Mouse (Mus musculus) heart, embryonic 12.5 days (tissue): ENCODE results near the gene Dtx1. TPM values are rescaled to one million over a fixed set of nuclear protein-coding genes. Genes with fewer than 3 reads are reported as not detected.

Source experiments
- ATAC-seq: fragments of 200-750 bp; cut with Nextera tagmentation; 2 replicates; pipeline ENCODE4 v1.8.0; 2017; ENCODE audit warnings: moderate TSS enrichment, moderate library complexity; ENCODE audit not compliant: insufficient number of reproducible peaks, low FRiP score
- H3K27ac ChIP-seq: fragments of 300-500 bp; sonication (generic); 2 replicates; pipeline ENCODE4 v1.5.1; 2016; ENCODE audit warnings: mild to moderate bottlenecking, moderate library complexity; ENCODE audit not compliant: poor library complexity, severe bottlenecking
- H3K27me3 ChIP-seq: fragments of 300-500 bp; sonication (generic); replicated peaks from 2 replicates; pipeline ENCODE4 v1.6.1; 2016; ENCODE audit warnings: mild to moderate bottlenecking, moderate library complexity
- H3K36me3 ChIP-seq: fragments of 300-500 bp; sonication (generic); 2 replicates; pipeline ENCODE4 v1.6.1; 2016; ENCODE audit warnings: mild to moderate bottlenecking, moderate library complexity
- H3K4me1 ChIP-seq: fragments of 300-500 bp; sonication (generic); replicated peaks from 2 replicates; pipeline ENCODE4 v1.6.1; 2016; ENCODE audit warnings: mild to moderate bottlenecking
- H3K4me2 ChIP-seq: fragments of 300-500 bp; sonication (generic); 2 replicates; pipeline ENCODE4 v1.6.1; 2016; ENCODE audit warnings: mild to moderate bottlenecking, moderate library complexity
- H3K4me3 ChIP-seq: fragments of 300-500 bp; sonication (generic); 2 replicates; pipeline ENCODE4 v1.5.1; 2016; ENCODE audit warnings: mild to moderate bottlenecking
- H3K9ac ChIP-seq: fragments of 300-500 bp; sonication (generic); 2 replicates; pipeline ENCODE4 v1.6.1; 2016; ENCODE audit warnings: mild to moderate bottlenecking, moderate library complexity
- H3K9me3 ChIP-seq: fragments of 300-500 bp; sonication (generic); replicated peaks from 2 replicates; pipeline ENCODE4 v1.6.1; 2016; ENCODE audit warnings: mild to moderate bottlenecking, moderate library complexity
- WGBS: fragments of 180-500 bp; shearing (Covaris S2); methylation state at CpG from one replicate; pipeline ENCODE4 v1.1.7; 2016; 5-methylcytosine and 5-hydroxymethylcytosine counted together
- polyA plus RNA-seq: library from polyadenylated mRNA; unstranded; fragments of >200 nt; fragmentation: Nextera tagmentation; extraction: Ambion mirVana; gene quantifications from 2 replicates; pipeline ENCODE4 v1.2.1, GENCODE M21; 2016

The Dtx1 gene
- polyA plus RNA-seq, 1 experiment from 2014 or later = 0.28 TPM

DNA sequence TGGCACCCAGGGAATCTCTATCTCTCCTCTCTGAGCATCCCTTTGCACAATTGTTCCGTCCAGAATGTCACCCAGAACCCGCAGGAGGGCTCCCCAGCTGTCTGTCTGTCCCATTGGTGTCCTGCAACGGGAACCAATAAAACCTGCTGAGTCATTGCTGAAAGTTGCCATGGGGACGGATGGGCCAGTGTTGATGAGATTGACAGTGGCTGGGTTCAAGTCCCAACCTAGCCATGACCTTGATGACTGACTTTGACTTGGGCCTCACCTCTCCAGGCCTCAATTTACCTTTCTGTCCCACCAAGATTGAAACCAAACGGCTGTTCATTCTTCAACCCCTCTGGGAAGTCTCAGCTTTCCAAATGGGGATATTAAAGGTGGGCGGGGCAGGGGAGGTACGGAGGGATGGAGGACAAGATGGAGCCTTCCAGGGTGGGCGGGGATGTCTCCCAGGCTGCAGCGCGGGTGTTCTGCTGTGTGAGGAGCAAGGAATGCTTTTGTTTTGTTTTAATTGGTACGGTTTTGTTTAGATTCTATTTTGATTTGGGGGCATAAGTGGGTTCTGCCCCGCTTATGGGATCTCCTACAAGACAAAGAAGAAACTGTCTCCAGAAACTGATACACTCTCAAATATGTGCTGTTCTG is 14.2 kb upstream of the Dtx1 start:
- Histone ChIP-seq H3K36me3 (no peaks in the 10 kb centered on the region), H3K27ac (no peak overlapping the region), H3K4me1 (no peaks in the 10 kb centered on the region), H3K4me3 (no peak overlapping the region), H3K4me2 (no peak overlapping the region), H3K27me3 (peaks cover 17% of the 10 kb centered on the region; the same call in 1 of the 2 replicates), H3K9me3 (no peaks in the 10 kb centered on the region), H3K9ac (no peak overlapping the region)
- ATAC-seq = no peak
- WGBS = 63% methylated on average over 12 of the region's 12 CpGs

DNA sequence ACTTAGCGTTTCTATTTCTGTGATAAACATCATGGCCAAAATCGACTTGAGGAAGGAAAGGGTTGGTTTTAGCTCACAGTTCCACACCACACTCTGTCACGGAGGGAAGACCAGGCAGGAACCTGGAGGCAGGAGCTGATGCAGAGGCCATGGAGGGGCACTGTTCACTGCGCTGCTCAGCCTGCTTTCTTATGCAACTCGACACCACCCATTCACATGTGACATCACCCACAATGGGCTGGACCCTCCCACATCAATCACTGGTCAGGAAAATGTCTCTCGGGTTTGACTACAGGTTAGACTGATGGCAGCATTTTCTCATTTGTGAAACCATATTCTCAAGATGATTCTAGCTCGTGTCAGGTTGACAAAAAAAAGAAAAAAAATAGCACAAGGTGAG is 9.3 kb upstream of the Dtx1 start:
- H3K9ac ChIP-seq = no peak overlapping the region
- H3K27me3 ChIP-seq = peaks cover 18% of the 10 kb centered on the region
- no peak overlapping the region for H3K4me3 ChIP-seq
- 51% methylated on average over 7 of the region's 7 CpGs for WGBS
- no peak overlapping the region for H3K4me2 ChIP-seq
- no peak for ATAC-seq
- no peaks in the 10 kb centered on the region for H3K4me1 ChIP-seq
- no peaks in the 10 kb centered on the region for H3K36me3 ChIP-seq
- peaks cover 7% of the 10 kb centered on the region; the same call in 1 of the 2 replicates for H3K9me3 ChIP-seq
- H3K27ac ChIP-seq = no peak overlapping the region

DNA sequence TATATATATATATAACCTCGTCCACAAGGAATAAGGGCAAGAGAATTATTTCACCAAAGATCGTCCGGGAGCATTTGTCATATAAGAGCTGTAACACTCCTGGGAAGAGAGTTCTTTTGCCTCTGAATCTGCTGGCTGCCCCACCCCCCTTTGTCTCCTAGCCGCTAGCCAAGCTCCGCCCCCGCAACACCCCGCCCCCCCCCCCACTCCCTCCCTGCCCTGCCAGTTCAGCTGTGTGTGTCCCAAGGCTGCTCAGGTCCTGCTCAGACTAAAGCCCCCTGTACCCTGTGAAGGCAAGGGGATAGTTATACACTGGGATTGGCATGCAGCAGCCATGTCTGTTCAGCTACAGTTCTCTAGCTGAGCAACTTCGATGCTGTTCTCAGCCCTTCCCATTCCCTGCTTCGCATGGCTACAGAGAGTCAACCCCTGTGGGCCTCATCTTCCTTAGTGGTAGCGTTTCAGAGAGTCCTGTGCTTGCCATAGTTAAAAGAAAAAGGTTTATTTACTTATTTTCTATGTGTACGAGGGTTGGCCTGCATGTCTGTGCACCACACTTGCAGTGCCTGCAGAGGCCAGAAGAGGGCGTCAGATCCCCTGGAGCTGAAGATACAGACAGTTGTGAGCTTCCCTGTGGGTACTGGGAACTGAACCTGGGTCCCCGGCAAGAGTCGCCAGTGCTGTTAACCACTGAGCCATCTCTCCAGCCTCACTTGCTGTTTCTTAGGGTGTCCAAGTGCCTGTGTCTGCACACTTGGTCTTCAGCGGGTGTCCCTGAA is 7.1 kb upstream of the Dtx1 start:
- H3K4me1 ChIP-seq = no peaks in the 10 kb centered on the region
- peaks cover 35% of the 10 kb centered on the region for H3K27me3 ChIP-seq
- no peak overlapping the region for H3K4me2 ChIP-seq
- 55% methylated on average over 15 of the region's 15 CpGs for WGBS
- ATAC-seq = no peak
- H3K36me3 ChIP-seq = no peaks in the 10 kb centered on the region
- peaks cover 7% of the 10 kb centered on the region; the same call in 1 of the 2 replicates for H3K9me3 ChIP-seq
- no peak overlapping the region for H3K9ac ChIP-seq
- H3K27ac ChIP-seq = no peak overlapping the region
- no peak overlapping the region for H3K4me3 ChIP-seq

DNA sequence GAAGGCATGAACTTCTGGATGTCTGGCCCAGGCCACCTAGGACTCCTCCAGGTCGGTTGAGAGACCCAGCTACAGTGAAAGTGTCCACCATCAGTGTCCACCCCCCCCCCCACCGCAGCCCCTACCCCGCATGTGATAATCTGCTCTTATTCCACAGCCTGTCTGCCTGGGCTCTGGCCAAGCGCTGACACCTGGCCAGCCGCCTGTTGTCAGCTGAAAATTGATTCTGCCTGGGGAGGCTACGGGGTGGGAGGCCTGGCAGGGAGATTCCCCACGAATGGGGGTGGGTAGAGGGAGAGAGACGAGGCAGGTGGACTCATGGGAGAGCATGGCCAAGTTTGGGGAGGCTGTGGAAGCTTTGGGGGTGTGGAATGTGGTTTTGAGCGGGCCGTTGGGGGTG is 5.4 kb upstream of the Dtx1 start:
- Histone ChIP-seq H3K4me2 (no peak overlapping the region), H3K27me3 (peaks cover 44% of the 10 kb centered on the region), H3K9ac (no peak overlapping the region), H3K36me3 (no peaks in the 10 kb centered on the region), H3K27ac (no peak overlapping the region), H3K4me3 (no peak overlapping the region), H3K9me3 (peaks cover 7% of the 10 kb centered on the region; the same call in 1 of the 2 replicates), H3K4me1 (no peaks in the 10 kb centered on the region)
- no peak for ATAC-seq
- WGBS = 67% methylated on average over 10 of the region's 10 CpGs

DNA sequence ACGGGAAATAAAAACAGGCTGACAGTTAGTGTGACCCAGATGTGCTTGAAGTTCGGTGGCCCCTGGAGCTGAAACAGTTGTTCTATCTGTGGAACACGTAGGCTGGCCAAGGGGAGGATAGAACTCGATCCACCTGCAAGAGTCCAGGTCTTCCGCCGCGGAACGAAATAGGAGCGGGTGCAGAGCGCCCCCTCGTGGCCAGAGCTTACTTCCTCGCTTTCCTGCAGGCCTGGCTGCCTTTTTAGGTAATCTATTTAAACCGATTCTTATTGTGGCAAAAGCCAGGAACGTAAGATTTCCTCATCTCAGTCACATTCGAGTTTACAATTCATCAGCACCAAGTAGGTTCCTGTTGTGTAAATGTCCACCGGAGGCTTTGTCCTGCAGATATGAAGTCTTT is 2.6 kb upstream of the Dtx1 start:
- no peaks in the 10 kb centered on the region; the same call in 1 of the 2 replicates for H3K9me3 ChIP-seq
- peaks cover 72% of the 10 kb centered on the region for H3K27me3 ChIP-seq
- H3K4me2 ChIP-seq = peak overlapping the region; percentile 31; the same call in 1 of the 2 replicates
- H3K4me1 ChIP-seq = peaks cover 17% of the 10 kb centered on the region
- H3K27ac ChIP-seq = no peak overlapping the region
- no peak overlapping the region for H3K9ac ChIP-seq
- H3K4me3 ChIP-seq = no peak overlapping the region
- H3K36me3 ChIP-seq = no peaks in the 10 kb centered on the region
- 4% methylated on average over 16 of the region's 16 CpGs for WGBS
- ATAC-seq = no peak

DNA sequence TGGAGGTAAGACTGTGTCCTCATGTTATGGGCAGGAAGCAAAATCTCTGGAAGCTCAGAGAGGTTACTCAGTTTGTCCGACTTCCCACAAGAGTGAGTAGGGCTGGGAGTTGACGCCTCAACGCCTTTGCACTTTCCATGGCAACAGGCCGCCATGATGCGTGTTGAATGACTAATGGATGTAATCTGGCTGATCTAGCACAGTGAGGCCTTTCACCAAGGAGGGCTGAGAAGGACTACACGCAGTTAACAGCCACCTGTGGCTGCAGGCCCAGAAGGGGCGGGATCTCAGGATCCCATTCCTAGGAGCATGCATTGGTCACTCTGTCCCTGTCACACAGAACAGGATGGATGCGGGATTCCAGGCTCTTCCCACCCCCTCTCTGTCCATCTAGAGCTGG is 994 bp upstream of the Dtx1 start:
- Histone ChIP-seq H3K4me1 (peaks cover 17% of the 10 kb centered on the region), H3K27ac (no peak overlapping the region), H3K4me3 (no peak overlapping the region), H3K27me3 (peaks cover 88% of the 10 kb centered on the region), H3K4me2 (no peak overlapping the region), H3K36me3 (no peaks in the 10 kb centered on the region), H3K9me3 (no peaks in the 10 kb centered on the region), H3K9ac (no peak overlapping the region)
- WGBS = 64% methylated on average over 8 of the region's 8 CpGs
- no peak for ATAC-seq

DNA sequence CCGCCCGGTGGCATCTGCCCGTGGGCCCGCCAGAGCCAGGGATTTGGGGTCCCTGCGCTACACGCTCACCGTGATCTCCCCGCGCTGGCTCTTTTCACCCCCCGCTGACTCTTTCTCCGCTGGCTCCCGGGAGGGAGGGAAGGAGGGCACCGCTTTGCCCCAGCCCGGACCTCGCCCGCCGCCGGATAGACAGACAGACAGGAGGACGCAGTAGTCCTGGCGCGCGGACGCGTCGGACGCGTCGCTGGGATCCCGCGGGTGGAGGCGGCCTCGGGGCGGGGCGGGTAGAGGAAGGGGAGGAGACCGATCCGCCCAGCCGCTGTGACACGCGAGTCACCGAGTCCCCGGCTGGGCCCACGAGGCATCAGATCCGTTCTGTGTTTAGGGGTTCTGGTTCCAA is 311 bp downstream of the Dtx1 start:
- H3K9me3 ChIP-seq = no peaks in the 10 kb centered on the region
- WGBS = 1% methylated on average over 42 of the region's 43 CpGs
- H3K4me3 ChIP-seq = peak overlapping the region; percentile 45
- no peaks in the 10 kb centered on the region for H3K36me3 ChIP-seq
- no peak overlapping the region for H3K27ac ChIP-seq
- no peak for ATAC-seq
- peak overlapping the region; percentile 59; the same call in 1 of the 2 replicates for H3K9ac ChIP-seq
- H3K4me2 ChIP-seq = peak overlapping the region; percentile 76
- H3K27me3 ChIP-seq = peaks cover 97% of the 10 kb centered on the region
- H3K4me1 ChIP-seq = peaks cover 19% of the 10 kb centered on the region

DNA sequence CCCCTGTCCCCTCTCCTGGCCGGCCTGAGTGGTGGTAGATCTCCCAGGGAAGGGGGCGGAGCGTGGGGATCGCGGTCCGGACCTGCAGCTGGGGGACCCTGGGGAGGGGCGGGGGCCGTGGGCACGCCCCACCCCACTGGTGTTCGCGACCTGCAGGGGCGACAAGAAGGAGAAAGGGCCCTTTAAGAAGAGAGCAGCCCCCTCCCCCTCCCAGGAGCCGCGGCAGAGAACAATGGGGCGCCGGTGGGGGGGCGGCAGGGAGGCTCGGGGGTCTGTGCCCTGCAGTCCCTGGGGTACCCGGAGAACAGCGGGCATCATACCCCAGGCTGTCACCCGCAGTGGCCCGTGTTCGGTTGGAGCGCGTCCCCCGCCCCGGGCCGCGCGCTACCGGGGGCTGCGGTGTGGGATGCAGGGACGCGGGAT is 890 bp downstream of the Dtx1 start:
- Histone ChIP-seq H3K36me3 (no peaks in the 10 kb centered on the region), H3K9ac (peak overlapping the region; percentile 59), H3K27ac (no peak overlapping the region), H3K4me3 (peak overlapping the region; percentile 45), H3K9me3 (no peaks in the 10 kb centered on the region), H3K4me1 (peaks cover 20% of the 10 kb centered on the region), H3K27me3 (peaks cover 99% of the 10 kb centered on the region), H3K4me2 (peak overlapping the region; percentile 76)
- ATAC-seq = peak; percentile 23; the same call in 1 of the 2 replicates
- 3% methylated on average over 27 of the region's 34 CpGs for WGBS

DNA sequence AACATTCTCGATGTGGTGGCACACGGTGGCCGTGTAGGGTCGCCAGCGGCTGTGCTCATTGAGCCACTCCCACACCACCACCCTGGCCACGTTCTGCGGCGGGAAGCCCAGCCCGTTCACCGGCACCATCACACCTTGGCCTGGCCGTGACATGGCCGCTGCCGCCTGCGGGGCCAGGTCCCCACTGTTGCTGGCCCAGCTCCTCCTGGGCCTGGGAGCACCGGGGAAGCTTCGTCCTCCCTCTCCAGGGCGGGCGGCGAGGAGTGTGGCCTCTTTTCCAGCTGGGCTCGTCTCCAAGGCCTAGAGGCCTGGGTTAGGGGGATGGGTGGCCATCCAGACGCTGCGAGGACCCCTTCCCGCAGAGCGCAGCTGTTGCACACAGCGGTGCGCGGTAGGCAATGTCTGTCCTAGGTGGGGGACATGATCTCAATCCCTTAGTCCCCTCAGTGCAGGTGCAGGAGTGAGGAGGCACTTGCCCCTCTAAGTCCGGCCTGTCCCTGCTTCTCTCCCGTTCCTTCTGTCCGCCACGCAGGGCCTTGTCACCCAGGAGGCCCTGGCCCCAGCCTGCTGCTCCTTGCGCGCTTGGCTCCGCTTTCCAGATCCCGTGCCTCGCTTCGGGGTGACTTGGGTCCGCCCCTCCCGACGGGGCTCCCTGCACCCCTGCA is 1.4 kb downstream of the Dtx1 start:
- H3K36me3 ChIP-seq = no peaks in the 10 kb centered on the region
- no peaks in the 10 kb centered on the region for H3K9me3 ChIP-seq
- H3K4me3 ChIP-seq = peak overlapping the region; percentile 45
- no peak overlapping the region for H3K27ac ChIP-seq
- peak overlapping the region; percentile 76 for H3K4me2 ChIP-seq
- ATAC-seq = peak; percentile 23
- 3% methylated on average over 40 of the region's 40 CpGs for WGBS
- H3K9ac ChIP-seq = peak overlapping the region; percentile 59
- peaks cover 100% of the 10 kb centered on the region for H3K27me3 ChIP-seq
- peaks cover 20% of the 10 kb centered on the region for H3K4me1 ChIP-seq

DNA sequence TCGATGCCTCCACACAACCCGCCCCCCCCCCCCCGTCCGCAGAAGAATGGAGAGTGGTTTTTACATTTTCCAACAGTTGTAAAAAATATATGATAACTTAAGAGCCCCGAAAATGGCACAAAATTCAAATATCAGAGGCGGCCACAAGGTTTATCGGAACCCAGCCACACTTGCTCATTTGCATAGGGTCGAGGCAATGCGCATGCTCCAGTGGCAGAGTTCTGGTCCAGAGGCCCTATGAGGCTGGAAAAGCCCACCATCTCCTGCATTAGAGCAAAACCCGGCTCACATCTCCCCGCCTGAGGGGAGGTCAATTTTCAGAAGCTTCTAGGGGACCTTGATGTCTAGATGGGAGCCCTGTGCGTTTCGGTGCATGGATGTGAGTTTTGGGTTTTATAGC is 4.8 kb downstream of the Dtx1 start:
- Histone ChIP-seq H3K9me3 (no peaks in the 10 kb centered on the region), H3K27ac (no peak overlapping the region), H3K4me2 (peak overlapping the region; percentile 51), H3K9ac (no peak overlapping the region), H3K4me3 (no peak overlapping the region), H3K4me1 (peaks cover 20% of the 10 kb centered on the region), H3K36me3 (no peaks in the 10 kb centered on the region), H3K27me3 (peaks cover 98% of the 10 kb centered on the region)
- ATAC-seq = no peak
- 42% methylated on average over 13 of the region's 13 CpGs for WGBS

DNA sequence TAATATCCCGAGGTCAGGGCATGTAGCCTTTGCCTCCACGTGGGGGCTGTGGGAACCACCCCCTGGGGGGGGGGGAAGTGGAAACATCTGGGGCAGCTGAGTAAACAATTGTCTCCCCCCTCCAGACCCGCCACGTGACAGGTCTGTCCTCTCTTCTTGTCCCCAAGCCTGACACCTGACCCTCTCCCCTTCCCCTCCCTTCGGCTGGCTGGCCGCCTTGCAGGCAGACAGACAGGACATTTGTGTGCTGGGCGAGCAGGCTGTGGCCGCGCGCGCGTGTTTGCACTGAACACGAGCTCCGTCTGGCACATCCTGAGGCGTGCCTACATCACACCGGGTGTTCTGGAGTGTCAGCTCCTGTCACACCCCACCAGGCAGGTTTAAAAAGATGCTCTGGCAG is 5.2 kb downstream of the Dtx1 start:
- Histone ChIP-seq H3K36me3 (no peaks in the 10 kb centered on the region), H3K4me1 (peaks cover 20% of the 10 kb centered on the region), H3K9me3 (no peaks in the 10 kb centered on the region), H3K4me2 (peak overlapping the region; percentile 51), H3K27me3 (peaks cover 98% of the 10 kb centered on the region), H3K4me3 (no peak overlapping the region), H3K27ac (no peak overlapping the region), H3K9ac (no peak overlapping the region)
- ATAC-seq = no peak
- 6% methylated on average over 16 of the region's 16 CpGs for WGBS
